Mouse (Mus musculus): Measurements from ENCODE around the gene Bmpr1b. TPM values are rescaled to one million over a fixed set of nuclear protein-coding genes. Genes with fewer than 3 reads are reported as not detected.

Gene Bmpr1b
- polyA plus RNA-seq, 1 experiment from 2014 or later: 12.0 TPM

DNA sequence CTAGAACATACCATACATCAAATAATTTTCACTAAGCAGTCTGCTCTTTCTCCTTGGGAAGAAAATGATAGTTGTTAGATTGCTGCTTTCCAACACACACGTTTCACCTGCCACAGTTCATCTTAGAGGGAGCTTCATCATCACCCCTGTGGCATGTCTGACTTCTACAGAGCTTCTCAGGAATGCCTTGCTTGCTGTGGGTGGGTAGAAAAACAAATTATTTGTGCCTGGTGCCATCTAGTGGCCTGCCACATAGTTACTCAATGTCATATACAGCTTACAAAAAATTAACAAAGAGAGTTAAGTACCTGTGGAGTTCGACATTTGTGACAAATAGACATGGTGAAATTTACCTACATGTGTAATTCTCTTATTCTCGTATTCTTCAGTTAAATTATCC, 338.1 kb downstream of the Bmpr1b start:
- no peaks in the 10 kb centered on the region for H3K27me3 ChIP-seq
- H3K9ac ChIP-seq: no peak overlapping the region
- ATAC-seq (ENCODE audit: low FRiP score): peak; percentile 75
- H3K4me1 ChIP-seq: no peaks in the 10 kb centered on the region
- no peak overlapping the region for H3K4me2 ChIP-seq
- no peak overlapping the region for H3K27ac ChIP-seq
- no peaks in the 10 kb centered on the region for H3K9me3 ChIP-seq
- 23% methylated on average over 3 of the region's 3 CpGs for WGBS
- no peaks in the 10 kb centered on the region for H3K36me3 ChIP-seq (replicated peaks)
- H3K4me3 ChIP-seq (replicated peaks): no peak overlapping the region

GRCm38 (mm10) chr3:141828301-141828700, 340.9 kb downstream of the Bmpr1b start:
- H3K36me3 ChIP-seq (replicated peaks): no peaks in the 10 kb centered on the region
- no peak overlapping the region for H3K9ac ChIP-seq
- no peaks in the 10 kb centered on the region for H3K9me3 ChIP-seq
- no peak overlapping the region for H3K27ac ChIP-seq
- H3K4me2 ChIP-seq: no peak overlapping the region
- 91% methylated on average over 5 of the region's 5 CpGs for WGBS
- H3K4me3 ChIP-seq (replicated peaks): no peak overlapping the region
- ATAC-seq (ENCODE audit: low FRiP score): no peak
- no peaks in the 10 kb centered on the region for H3K4me1 ChIP-seq
- H3K27me3 ChIP-seq: no peaks in the 10 kb centered on the region

DNA sequence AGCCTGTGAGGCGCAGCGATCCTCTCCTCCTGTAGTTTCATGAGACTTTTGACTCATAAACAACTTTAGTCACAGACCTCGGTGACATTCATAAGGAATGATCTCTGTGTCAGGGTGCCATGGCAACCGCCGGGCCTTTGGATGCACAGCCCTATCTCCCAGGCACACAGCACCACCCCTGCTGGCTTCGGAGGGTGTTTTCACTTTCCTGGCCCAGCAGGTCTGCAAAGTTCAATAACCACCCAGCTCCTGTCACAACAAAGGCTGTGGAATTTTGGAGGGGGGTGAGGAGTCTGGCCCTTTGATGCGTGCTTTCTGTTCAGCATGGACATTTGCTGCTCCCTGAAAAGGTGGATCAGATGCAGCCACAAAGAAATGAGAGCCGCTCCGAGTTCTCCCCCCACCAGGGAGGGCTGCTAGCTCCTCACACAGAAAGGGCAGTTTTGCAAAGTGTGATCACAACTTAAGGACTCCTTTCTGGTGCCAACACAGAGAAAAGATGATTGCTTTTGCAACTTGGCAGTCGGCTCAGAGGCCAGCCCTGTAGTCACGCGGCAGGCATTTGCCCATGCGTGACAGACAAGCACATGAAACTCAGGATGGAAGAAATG, 349.8 kb downstream of the Bmpr1b start:
- Histone ChIP-seq H3K4me3 (replicated peaks) (peak overlapping the region; percentile 13; the same call in 1 of the 2 replicates), H3K27ac (peak overlapping the region; percentile 44; the same call in 1 of the 2 replicates), H3K36me3 (replicated peaks) (no peaks in the 10 kb centered on the region), H3K4me2 (peak overlapping the region; percentile 45), H3K4me1 (peaks cover 23% of the 10 kb centered on the region), H3K9me3 (no peaks in the 10 kb centered on the region), H3K9ac (0 out of 2 replicates have a peak overlapping the region, but pooled peaks have one; percentile 25), H3K27me3 (0 out of 2 replicates have a peak, but pooled peaks cover 8% of the 10 kb centered on the region)
- peak; percentile 88 for ATAC-seq (ENCODE audit: low FRiP score)
- WGBS: 4% methylated on average over 13 of the region's 13 CpGs

DNA sequence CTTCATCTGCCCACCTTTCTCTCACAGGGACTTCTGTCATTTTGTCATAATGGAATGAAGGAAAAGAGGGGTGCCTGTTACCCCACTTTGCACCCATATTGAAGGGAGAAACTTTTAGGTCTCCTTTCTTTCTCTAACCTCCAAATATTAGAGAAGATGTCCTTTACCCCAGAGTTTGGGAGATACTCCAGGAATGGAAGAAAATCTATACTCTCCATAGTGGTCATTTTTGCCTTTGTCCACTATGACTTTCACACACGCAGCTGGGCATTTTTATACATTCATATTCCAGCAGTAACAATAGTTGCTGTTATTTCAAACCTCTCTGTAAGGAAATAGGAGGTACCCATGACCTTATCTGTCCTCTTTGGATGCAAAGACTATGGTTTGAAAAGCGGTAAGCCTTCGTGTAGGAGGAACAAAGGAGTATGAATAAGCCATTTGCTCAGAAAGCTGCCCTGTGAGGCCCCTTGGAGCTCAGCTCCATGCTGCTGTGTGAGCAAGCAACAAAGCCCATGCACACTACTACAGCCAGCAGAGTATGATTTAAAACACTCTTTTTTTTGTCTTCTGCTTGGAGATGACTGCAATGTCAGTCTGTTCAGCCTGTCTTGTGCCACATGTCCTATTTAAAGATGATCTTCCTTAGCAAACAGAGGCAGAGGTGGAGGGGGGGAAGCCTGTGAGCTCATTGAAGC, 350.5 kb downstream of the Bmpr1b start:
- Histone ChIP-seq H3K36me3 (replicated peaks) (no peaks in the 10 kb centered on the region), H3K27me3 (0 out of 2 replicates have a peak, but pooled peaks cover 8% of the 10 kb centered on the region), H3K4me3 (replicated peaks) (0 out of 2 replicates have a peak overlapping the region, but pooled peaks have one; percentile 13), H3K9ac (no peak overlapping the region), H3K9me3 (no peaks in the 10 kb centered on the region), H3K4me2 (peak overlapping the region; percentile 45), H3K4me1 (peaks cover 23% of the 10 kb centered on the region), H3K27ac (peak overlapping the region; percentile 44)
- WGBS: 9% methylated on average over 3 of the region's 3 CpGs
- peak; percentile 50 for ATAC-seq (ENCODE audit: low FRiP score)

DNA sequence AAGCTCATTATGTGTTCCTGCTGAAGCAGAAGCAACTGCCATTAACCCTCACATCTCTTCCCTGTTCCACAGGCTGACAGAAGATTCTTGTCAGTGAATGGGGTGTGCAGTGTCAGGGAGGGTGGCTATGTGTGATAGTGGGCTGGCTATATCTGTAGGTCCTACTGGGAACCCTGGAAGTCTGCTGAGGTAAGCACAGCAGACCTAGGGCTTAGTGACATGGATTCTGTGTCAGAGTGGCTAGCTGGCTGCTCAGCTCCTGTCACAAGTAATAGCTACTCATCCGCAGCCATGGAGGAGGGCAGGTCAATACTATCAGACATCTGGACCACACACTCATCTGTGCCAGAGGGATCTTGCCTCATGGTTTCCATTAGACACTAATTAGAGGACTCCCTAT, 354.4 kb downstream of the Bmpr1b start:
- no peak overlapping the region for H3K27ac ChIP-seq
- H3K36me3 ChIP-seq (replicated peaks): no peaks in the 10 kb centered on the region
- 0 out of 2 replicates have a peak, but pooled peaks cover 8% of the 10 kb centered on the region for H3K27me3 ChIP-seq
- no peaks in the 10 kb centered on the region for H3K9me3 ChIP-seq
- ATAC-seq (ENCODE audit: low FRiP score): peak; percentile 34
- H3K9ac ChIP-seq: no peak overlapping the region
- H3K4me1 ChIP-seq: peaks cover 28% of the 10 kb centered on the region
- H3K4me2 ChIP-seq: no peak overlapping the region
- WGBS: 67% methylated on average over 1 of the region's 1 CpGs
- H3K4me3 ChIP-seq (replicated peaks): no peak overlapping the region

- Histone ChIP-seq H3K9me3 (no peaks in the 10 kb centered on the region), H3K27ac (no peak overlapping the region)
These were observed 357.9 kb downstream of the Bmpr1b start for GRCm38 (mm10) chr3:141811348-141811747.

DNA sequence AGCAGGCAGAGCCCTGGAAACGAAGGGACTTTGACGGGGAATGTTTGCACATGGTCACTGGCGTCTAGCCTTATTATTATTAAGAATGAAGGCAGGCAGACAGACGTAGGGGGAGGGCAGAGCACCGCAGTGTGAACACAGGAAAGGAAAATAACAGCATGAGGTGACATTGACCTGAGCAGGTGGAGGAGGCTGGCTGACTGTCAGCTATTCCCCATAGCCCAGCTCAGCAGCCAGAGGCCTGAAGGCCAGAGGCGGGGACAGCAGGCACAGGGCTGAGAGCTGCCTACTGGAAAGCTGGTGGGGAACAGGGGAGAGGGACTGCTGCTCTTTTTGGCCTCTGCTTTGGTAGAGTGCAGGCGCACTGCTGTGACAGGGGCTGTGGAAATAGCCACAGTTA, 358.3 kb downstream of the Bmpr1b start:
- Histone ChIP-seq H3K36me3 (replicated peaks) (no peaks in the 10 kb centered on the region), H3K4me2 (no peak overlapping the region), H3K27ac (no peak overlapping the region), H3K9me3 (no peaks in the 10 kb centered on the region), H3K4me1 (peaks cover 13% of the 10 kb centered on the region), H3K4me3 (replicated peaks) (no peak overlapping the region), H3K27me3 (no peaks in the 10 kb centered on the region), H3K9ac (no peak overlapping the region)
- WGBS: 37% methylated on average over 7 of the region's 7 CpGs
- ATAC-seq (ENCODE audit: low FRiP score): no peak

More at GRCm38 (mm10) chr3:141811348-141811747, 357.9 kb downstream of the Bmpr1b start:
- H3K27me3 ChIP-seq: no peaks in the 10 kb centered on the region
- no peaks in the 10 kb centered on the region for H3K36me3 ChIP-seq (replicated peaks)
- H3K9ac ChIP-seq: no peak overlapping the region
- WGBS: 16% methylated on average over 2 of the region's 2 CpGs
- H3K4me3 ChIP-seq (replicated peaks): no peak overlapping the region
- no peak for ATAC-seq (ENCODE audit: low FRiP score)
- H3K4me2 ChIP-seq: no peak overlapping the region
- H3K4me1 ChIP-seq: peaks cover 13% of the 10 kb centered on the region

DNA sequence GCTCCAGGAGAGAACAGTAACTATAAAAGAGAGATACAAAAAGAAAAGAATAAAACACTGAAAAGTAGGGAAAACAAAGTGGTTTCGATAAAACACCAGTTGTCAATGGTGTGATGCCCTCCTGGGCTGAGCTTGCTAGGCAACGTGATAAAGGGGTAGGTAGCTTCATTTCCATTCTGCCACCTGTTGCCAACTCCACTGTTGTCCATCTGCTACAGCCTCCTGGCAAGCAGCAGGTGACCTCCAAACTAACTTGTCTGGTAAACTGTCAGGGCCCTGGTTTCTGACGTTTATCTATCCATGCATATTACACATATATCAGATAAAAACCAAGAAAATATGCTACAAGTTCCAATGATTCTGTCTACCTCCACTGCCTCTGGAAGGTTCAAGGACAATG, 359.6 kb downstream of the Bmpr1b start:
- 80% methylated on average over 3 of the region's 3 CpGs for WGBS
- ATAC-seq (ENCODE audit: low FRiP score): no peak
- Histone ChIP-seq H3K9me3 (no peaks in the 10 kb centered on the region), H3K27me3 (no peaks in the 10 kb centered on the region), H3K27ac (no peak overlapping the region), H3K4me1 (peaks cover 9% of the 10 kb centered on the region), H3K4me2 (no peak overlapping the region), H3K9ac (no peak overlapping the region), H3K4me3 (replicated peaks) (no peak overlapping the region), H3K36me3 (replicated peaks) (no peaks in the 10 kb centered on the region)

GRCm38 (mm10) chr3:141804133-141804532, 365.1 kb downstream of the Bmpr1b start:
- Histone ChIP-seq H3K36me3 (replicated peaks) (no peaks in the 10 kb centered on the region), H3K4me3 (replicated peaks) (no peak overlapping the region), H3K4me1 (no peaks in the 10 kb centered on the region), H3K9me3 (no peaks in the 10 kb centered on the region), H3K4me2 (no peak overlapping the region), H3K9ac (no peak overlapping the region), H3K27ac (no peak overlapping the region), H3K27me3 (no peaks in the 10 kb centered on the region)
- WGBS: 74% methylated on average over 5 of the region's 5 CpGs
- no peak for ATAC-seq (ENCODE audit: low FRiP score)

- H3K9ac ChIP-seq: no peak overlapping the region
- no peak overlapping the region for H3K27ac ChIP-seq
- no peaks in the 10 kb centered on the region for H3K4me1 ChIP-seq
- ATAC-seq (ENCODE audit: low FRiP score): no peak
- no peak overlapping the region for H3K4me2 ChIP-seq
- no peaks in the 10 kb centered on the region for H3K36me3 ChIP-seq (replicated peaks)
- 34% methylated on average over 1 of the region's 1 CpGs for WGBS
- no peaks in the 10 kb centered on the region for H3K27me3 ChIP-seq
- H3K9me3 ChIP-seq: no peaks in the 10 kb centered on the region
- H3K4me3 ChIP-seq (replicated peaks): no peak overlapping the region
These were observed 371.4 kb downstream of the Bmpr1b start for GRCm38 (mm10) chr3:141797789-141798188.

- H3K27ac ChIP-seq: no peak overlapping the region
- no peaks in the 10 kb centered on the region for H3K27me3 ChIP-seq
- H3K9ac ChIP-seq: no peak overlapping the region
These were observed 371.9 kb downstream of the Bmpr1b start for GRCm38 (mm10) chr3:141797372-141797771.

GRCm38 (mm10) chr3:141794371-141794770, 374.9 kb downstream of the Bmpr1b start:
- Histone ChIP-seq H3K4me3 (replicated peaks) (no peak overlapping the region), H3K4me2 (no peak overlapping the region), H3K9me3 (no peaks in the 10 kb centered on the region), H3K36me3 (replicated peaks) (no peaks in the 10 kb centered on the region), H3K4me1 (no peaks in the 10 kb centered on the region), H3K27ac (peak overlapping the region; percentile 36; the same call in 1 of the 2 replicates), H3K9ac (no peak overlapping the region), H3K27me3 (no peaks in the 10 kb centered on the region)
- 82% methylated on average over 3 of the region's 3 CpGs for WGBS
- ATAC-seq (ENCODE audit: low FRiP score): peak; percentile 58; the same call in 1 of the 2 replicates

More at GRCm38 (mm10) chr3:141797372-141797771, 371.9 kb downstream of the Bmpr1b start:
- Histone ChIP-seq H3K4me3 (replicated peaks) (no peak overlapping the region), H3K9me3 (no peaks in the 10 kb centered on the region), H3K4me1 (no peaks in the 10 kb centered on the region), H3K36me3 (replicated peaks) (no peaks in the 10 kb centered on the region), H3K4me2 (no peak overlapping the region)
- no peak for ATAC-seq (ENCODE audit: low FRiP score)

Measured in forebrain, embryonic 12.5 days (tissue).